Mouse (Mus musculus): Measurements from ENCODE around the gene Chst13.

Chst13 gene

GRCm38 (mm10) chr6:90319475-90320191 lies 5.4 kb downstream of the Chst13 start:
- no peak for DNase-seq

GRCm38 (mm10) chr6:90319019-90319418 lies 6.0 kb downstream of the Chst13 start:
- no peak for DNase-seq

GRCm38 (mm10) chr6:90317510-90318258 lies 7.3 kb downstream of the Chst13 start:
- no peak for DNase-seq

GRCm38 (mm10) chr6:90315961-90316360 lies 9.0 kb downstream of the Chst13 start:
- DNase-seq, result no peak

GRCm38 (mm10) chr6:90308839-90309778 lies 15.9 kb downstream of the Chst13 start:
- no peak for DNase-seq

GRCm38 (mm10) chr6:90306315-90306975 lies 18.5 kb downstream of the Chst13 start:
- no peak for DNase-seq

GRCm38 (mm10) chr6:90300919-90301318 lies 24.1 kb downstream of the Chst13 start, which contains the start of gene BC048671:
Gene BC048671, plus strand, starts transcription at chr6:90301219.
- no peak for DNase-seq

- no peak for DNase-seq
Measured at GRCm38 (mm10) chr6:90288265-90288664, 36.7 kb downstream of the Chst13 start.

Data from cerebellum, adult 11-12 months (tissue).